Mouse (Mus musculus): ENCODE results near the gene Dapk2.

DNA sequence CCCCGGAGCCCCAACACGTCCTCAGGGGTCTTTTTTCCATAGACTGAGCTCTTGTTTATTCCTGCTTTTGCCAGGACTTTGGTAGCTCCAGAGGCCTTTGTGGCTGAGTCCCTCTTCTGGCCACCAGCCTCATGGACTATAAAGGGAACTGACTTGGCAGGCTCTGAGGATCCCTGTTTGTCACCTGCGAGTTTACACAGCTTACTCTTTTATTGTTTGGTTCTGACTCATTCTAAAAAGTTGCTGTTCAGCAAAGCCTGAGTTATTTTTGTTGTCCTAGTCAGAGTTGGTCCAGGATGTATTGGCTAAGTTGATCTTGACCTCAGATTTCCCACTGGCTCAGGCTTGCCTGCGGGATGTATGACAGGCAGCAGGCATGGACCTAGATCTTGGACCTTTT is 112.0 kb downstream of the Dapk2 start:
- TF ChIP-seq CTCF (IDR thresholded peaks at IDR 0.05; ENCODE audit: low read depth) (no peak), EP300 (IDR thresholded peaks at IDR 0.05; ENCODE audit: low read depth) (0 out of 2 replicates have a peak, but pooled peaks have one; percentile 14)
